Mouse (Mus musculus): ENCODE results near the gene Slc35e2. TPM values are rescaled to one million over a fixed set of nuclear protein-coding genes. Genes with fewer than 3 reads are reported as not detected.
A peak's percentile ranks its signal among the peaks of the same experiment; 100 is the strongest.

Gene Slc35e2
- total RNA-seq, 2 experiments from 2014 or later: 25.2 to 26.7 TPM

DNA sequence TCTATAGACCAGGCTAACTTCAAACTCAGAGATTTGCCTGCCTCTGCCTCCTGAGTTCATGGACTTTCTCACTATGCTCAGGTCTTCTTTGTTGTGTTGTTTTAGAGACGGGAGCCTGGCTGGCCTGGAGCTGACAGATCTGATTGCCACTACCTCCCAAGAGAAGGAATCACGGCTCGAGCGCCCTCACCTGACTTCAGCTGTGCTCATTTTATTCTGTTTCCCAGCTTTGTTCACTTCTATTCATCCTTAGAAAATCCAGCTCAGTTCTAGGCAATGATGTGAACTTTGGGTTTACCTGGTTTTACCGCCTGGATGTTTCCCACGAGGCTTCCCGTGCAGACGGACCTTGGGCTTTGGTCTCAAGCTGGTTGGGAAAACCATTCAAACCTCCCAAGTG lies 25.7 kb upstream of the Slc35e2 start:
- DNase-seq: no peak

DNA sequence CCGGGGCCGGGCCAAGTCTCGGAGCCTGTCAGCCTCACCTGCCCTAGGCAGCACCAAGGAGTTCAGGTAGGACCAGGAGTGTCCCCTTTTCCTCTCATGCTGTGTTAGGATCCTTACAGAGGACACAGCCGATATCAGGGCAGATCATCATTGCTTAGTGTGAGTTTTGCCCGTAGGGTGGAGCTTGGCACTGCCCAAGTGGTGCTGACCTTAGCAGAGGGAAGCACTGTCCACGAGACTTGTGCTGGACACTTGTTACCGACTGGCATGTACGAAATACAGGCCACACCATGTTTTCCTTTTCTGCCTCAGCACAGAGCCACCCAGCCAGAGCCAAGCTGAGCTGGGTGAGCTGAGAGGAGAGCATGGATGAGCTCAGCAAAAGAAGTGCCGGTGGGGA lies 24.1 kb upstream of the Slc35e2 start:
- DNase-seq: peak; percentile 76

DNA sequence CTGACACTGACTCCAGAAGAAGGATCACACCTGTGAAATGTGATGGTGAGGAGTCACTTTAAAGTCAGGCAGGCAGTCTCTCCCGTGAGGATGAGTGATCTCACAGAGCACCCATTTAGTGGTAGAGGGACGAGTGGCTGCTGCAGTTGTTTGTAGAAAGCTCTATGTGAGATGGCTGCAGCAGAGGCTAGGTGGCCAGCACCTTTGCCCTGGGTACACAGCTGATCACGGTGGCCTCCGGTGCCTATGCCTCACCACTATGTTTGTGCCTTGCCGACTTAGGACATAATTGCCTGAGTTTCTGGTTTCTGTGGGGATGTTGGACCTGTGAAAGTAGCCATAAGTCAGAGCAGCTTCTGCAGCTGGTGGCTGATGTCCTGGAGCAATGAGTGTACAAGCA lies 23.5 kb upstream of the Slc35e2 start:
- DNase-seq: no peak

DNA sequence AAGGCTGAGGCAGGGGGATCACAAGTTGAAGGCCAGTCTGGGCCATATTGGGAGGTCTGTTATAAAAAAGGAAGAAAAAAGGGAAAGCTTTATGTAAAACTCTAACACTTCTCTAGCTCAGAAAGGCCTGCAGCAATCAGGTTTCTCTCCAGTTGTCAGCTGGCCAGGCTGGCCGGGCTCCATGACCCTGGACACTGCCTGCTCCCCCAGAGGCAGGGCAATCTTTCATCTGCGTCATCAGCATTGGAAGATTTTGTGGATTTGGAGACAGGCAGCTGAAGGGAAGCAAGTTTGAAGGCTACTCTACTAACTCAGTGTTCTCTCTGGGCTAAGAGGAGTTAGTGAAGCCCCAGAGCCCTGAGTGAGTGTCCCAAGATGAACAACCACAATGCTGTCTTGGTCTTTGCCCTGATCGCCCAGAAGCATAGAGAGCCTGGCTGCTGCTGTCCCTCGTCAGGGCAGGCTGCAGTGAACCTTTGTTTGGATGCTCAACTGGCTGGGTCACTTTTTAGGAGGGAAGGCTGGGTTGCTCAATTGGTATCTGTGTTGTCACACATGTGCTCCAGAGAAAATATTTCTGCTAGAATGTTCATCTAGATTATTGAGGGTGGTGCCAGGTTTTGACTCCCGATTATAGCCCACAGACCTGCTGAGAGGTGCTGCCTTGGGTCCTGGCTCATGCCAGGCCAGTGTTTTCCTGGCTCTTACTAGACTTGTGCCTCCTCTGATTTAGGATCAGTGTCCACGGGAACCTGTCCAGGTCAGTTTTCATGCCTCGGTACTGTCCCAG lies 22.7 kb upstream of the Slc35e2 start:
- DNase-seq: peak; percentile 94

DNA sequence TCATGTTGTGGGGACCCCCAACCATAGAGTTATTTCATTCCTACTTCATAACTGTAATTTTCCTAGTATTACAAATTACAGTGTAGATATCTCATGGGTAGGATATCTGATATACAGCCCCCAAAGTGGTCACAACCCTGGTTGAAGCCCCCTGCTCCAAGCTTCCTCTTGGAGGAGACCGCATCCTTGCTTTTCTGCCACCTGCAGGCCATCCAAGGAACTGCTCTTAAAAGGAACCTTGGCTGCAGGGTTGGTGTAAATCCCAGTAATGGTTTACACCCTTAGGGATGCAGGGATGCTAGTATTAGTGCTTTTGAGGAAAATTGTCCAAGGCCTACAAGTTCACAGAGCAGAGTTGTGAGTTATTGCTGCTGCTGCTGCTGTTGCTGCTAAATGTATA lies 20.8 kb upstream of the Slc35e2 start:
- DNase-seq: peak; percentile 79

DNA sequence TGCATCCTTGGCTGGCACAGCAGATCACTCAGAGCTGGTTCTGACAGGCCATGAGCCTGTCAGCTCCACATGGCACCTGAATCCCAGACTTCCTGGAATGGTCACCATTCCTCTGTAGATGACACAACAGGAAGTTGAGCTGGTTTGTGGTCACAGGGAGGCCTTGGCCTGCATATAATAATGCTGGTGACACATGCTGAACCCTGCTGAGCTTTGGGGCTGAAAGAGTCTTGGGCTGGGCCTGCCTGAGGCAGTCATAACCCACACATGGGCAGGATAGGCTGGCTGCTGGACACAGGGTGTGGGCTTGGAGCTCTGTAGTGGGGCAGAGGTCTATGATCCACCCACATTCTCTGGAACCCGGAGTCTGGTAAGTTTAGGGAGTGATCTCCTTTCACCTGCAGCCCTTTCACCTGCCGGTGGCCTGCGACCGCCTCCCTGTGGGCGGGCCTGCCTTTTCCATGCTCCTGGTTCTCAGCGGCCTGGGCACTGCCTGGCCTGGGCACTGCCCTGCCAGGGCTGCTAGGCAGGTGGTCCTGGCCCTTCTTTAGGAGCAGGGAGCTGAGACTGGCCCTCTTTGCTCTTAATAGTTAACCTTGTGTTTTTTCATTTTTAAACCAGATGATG lies 18.8 kb upstream of the Slc35e2 start:
- peak; percentile 55 for DNase-seq

DNA sequence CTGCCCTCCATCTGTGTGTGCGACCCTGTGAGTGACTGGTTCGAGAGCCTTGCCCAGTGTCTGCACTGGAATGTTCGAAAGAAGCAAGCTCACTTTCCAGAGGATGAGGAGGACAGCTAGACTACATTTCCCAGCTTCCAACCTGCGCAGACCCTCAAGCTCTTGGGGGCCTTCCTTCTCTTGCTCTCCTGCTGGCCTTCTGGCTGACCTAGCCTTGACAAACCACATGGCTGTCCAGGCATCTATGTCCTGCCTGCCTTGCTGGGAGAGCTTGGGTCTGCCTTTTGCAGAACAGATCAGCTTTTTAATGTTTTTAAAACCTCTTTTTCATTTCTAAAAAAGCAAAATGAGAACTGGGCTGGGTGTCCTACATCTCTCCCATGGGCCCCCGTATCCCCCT lies 11.9 kb upstream of the Slc35e2 start:
- DNase-seq: no peak

DNA sequence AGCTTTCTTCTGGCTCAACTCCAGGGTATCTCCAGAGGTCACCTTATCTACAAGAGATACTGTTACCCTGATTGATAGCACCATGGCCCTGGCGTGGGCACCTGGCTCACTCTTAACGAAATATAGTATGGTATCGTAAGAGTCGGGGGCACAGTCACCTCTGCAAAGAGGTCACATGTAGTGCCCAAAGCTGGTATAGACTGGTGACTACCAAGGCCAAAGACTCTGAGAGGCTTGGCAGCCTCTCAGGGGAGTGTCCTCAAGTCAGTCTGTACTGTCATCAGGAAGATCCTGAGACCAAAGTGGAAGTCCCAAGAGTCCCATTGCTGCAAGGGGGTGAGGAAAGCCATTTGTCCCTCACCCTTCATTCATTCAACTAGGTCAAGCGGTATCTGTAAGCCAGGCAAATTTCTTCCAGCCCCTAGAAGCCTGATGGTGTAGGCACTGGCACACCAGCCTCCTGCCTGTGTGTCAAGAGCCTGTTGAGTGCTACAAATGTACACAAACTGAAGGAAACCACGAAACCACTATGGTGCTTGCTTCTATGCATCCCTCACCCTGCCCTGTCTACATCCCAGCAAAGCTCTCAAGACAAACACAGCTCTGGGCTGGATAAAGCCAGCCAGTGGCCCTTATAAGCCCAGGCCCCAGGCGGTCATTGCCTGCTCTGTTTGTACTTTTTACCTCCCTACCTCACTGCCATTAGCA lies 10.1 kb upstream of the Slc35e2 start:
- DNase-seq: no peak

DNA sequence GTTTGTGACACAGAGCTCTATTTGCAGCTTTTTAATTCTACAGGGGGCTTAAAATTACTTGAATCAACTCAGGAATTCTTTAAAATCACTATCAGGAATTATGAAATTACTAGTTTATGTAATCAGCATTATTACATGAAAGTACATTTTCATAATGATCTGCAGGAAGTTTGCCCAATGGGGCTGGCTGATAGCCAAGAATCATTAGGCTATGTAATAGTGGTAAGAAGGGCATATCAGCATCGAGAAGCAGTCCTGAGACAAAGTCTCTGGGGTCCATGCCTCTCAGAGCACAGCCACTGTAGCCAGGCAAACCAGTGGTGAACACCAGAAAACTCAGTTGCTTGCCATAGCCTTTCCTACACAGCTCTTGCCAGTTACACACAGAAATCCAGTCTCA lies 7.4 kb upstream of the Slc35e2 start:
- peak; percentile 56 for DNase-seq

DNA sequence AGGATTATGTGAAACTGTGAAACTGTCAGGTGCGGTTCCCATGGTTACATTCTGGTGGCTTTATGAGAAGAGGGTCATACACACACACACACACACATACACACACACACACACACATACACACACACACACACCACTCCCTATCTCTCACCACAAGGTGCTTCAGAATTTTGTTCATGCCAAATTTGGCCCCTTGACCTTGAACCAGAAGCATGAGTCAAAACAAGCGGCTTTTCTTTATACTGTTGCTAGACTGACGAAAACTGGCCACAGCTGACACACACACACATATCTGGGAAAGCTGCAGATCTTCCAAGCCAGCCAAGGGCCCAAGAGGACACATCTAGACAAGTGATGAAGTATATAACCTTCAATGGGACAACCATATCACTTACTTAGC lies 5.4 kb upstream of the Slc35e2 start:
- peak; percentile 51 for DNase-seq

DNA sequence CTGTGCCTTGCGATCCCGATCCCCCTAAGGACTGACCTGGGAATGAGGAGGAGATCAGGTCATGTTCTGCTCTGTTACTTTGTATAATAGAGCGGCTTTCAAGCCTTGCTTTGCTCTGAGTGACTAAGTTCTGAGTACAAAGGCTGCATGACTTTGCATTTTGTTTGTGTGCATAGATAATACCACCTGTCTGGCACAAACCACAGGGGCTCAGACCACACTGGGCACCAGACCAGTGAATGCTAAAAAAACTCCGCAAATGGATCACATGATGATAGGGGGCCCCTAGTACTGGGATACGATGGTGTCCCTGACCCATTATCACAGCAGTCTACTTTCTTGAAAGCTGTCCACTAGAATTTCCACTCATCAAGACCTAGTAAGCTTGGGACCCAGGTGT lies 4.6 kb upstream of the Slc35e2 start:
- DNase-seq: no peak

DNA sequence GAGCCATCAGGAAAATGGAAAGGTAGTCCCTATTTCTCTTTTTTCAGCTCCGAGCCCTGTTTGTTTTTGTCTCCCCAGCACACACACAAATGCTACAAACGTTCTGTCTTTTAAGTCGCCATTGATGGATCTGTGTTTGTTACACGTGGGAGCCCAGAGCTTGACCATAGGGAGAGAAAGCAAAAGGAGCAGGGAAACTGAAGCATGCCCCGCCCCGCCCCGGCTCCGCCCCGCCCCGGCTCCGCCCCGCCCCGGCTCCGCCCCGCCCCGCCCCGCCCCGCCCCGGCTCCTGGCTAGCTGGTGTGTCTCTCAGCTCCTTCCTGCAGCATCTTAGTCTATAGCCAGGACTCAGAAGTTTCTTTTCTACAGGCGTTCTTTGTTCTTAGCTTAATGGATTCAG lies 2.7 kb upstream of the Slc35e2 start:
- no peak for DNase-seq

DNA sequence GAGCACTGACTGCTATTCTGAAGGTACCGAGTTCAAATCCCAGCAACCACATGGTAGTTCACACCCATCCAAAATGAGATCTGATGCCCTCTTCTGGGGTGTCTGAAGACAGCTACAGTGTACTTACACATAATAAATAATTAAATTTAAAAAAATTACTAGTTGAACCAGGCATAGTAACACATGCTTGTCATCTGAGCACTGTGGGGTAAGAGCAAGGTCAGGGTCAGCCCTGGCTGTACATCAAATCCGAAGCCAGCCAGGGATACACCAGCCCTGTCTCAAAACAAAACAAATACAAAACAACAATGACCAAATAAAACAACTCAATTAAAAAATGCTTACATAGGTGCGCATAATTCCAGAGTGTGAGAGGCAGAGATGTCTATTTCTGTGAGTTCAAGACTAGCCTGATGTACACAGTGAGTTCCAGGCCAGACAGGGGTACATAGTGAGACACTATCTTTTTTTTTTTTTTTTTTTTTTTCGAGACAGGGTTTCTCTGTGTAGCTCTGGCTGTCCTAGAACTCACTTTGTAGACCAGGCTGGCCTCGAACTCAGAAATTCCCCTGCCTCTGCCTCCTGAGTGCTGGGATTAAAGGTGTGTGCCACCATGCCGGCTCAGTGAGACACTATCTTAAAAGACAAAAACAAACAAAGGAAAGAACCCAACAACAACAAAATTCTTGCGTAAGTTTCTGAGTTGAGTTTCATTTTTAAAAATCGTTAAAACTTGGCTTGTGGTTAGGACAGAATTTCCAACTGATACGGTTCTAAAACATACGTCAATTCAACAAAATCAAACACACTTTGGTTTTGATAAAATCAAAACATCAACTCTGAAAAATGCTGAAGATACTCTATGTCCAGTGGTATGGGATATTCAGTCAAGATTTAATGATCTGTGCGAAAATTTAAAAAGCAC lies 1.1 kb upstream of the Slc35e2 start:
- peak; percentile 55 for DNase-seq

DNA sequence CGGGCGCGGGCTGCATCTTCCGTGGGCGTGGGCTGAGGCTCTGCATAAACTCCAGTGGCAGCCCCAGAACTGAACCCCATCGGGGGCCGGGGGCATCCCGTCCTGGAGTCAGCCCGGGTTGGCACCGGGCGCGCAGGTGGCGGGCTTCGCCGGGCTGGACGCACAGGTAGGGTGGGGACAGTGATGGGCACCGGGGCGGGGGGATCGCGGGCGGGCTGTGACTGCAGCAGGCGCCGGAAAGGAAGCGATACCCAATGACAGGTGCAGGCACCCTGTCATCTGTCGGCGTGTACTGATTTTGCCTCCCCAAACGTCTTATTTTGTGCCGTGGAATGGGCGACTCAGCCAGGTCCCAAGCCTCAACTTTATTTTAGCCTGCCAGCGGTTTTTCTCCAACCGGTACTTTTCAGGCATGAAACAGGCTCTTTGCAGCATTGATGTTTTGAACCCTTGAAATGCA lies 811 bp downstream of the Slc35e2 start:
- no peak for DNase-seq

DNA sequence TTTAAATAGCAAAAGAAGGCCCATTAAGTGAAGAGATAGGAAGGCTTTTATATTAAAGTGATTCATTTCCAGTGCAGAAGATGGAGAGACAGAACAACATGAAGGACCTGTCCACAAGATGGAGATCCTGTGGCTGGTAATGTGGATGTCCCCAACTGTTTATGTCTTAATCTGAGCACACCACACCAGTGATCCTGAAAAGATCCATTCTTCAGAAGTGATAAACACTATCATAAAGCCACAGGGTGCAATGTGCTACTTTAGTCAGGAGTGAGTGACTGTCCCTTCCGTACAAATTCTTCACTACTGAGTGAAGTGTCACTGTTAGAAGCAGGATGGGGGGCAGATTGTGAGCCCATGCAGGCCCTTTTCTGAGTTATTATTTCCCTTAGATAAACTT lies 1.5 kb downstream of the Slc35e2 start:
- DNase-seq: no peak

DNA sequence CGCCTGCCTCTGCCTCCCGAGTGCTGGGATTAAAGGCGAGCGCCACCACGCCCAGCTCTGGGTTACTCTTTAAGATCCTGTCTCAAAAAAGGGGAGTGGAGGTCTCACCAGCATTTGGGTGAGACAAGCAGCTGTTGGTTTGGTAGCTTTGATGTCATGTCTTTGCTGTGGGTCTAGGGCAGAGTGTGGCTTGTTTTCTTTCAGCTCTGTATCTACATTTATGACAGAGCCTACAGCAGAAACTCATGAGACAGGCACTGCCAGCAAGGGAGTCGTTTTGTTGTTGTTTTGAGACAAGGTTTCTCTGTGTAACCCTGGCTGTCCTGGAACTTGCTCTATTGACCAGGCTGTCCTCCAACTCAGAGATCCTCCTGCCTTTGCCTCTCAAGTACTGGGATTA lies 2.6 kb downstream of the Slc35e2 start:
- DNase-seq: no peak

DNA sequence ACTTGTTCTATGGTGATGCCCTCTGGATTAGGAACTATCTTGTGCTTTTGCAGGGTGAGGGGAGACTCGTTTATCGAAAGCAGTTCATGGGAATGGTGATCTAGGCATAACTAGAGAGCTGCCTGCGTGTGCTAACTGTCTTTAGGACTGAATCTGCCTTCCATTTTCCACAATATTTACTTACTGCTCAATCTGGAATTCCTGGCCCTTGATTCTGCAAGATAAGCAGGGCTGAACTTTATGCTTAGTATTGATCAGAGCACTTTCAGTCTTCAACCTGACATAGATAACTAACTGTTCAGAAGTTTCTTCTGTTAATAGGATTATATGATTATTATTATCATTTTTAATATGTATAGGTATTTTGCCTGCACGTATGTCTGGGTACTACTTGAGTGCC lies 3.9 kb downstream of the Slc35e2 start:
- no peak for DNase-seq

DNA sequence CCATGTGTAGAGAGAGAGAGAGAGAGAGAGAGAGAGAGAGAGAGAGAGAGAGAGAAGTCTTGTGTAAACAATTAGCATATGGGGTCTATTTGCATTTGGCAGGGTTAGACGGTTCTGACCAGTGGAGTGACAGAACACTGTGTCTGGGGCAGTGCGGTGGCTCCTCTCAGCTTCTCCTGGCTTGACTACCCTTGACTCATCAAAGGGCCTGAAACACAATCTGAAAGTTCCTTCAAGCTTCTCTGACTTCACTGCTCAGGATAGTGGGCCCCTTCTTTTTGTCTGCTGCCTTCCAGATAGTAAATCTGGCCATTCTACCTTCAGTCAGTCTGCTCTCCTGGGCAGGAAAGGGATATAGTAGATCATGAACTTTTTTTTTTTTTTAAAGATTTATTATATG lies 5.6 kb downstream of the Slc35e2 start:
- DNase-seq: no peak

DNA sequence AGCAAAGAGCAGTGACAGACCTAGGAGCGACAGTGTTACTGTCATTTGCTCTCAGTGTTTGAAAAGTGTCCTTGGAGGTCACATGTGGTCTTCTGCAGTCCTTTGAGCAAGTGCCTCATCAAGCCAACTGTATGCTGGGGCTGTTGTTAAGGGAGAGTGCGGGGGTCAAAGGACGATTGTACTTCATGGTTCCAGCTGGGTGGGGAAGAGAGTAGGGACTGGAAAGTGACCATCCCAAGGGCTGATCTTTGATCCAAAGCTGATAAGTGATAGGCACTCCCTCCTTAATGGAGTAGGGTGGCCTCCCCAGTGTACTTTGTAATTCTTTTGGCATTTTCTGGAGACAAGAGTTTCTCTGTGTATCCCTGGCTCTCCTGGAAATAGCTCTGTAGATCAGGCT lies 10.6 kb downstream of the Slc35e2 start:
- DNase-seq: no peak

DNA sequence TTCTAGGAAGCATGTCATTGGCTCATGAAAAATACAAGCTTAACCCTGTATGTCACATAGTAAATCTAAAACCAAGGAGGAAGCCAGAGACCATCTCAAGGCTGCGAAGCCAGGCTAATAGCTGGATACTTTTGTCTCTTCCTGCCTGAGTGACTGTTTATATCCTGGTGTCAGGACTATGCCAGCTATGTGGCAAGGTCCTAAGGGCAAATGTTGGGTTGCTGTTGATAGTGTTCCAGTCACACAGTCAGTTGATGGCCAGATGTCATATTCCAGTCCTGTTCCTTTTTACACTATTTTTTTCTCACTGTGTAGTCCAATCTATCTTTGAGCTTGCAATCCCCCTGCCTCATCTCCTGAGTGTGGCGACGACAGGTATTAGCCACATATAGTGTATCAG lies 12.0 kb downstream of the Slc35e2 start:
- no peak for DNase-seq

DNA sequence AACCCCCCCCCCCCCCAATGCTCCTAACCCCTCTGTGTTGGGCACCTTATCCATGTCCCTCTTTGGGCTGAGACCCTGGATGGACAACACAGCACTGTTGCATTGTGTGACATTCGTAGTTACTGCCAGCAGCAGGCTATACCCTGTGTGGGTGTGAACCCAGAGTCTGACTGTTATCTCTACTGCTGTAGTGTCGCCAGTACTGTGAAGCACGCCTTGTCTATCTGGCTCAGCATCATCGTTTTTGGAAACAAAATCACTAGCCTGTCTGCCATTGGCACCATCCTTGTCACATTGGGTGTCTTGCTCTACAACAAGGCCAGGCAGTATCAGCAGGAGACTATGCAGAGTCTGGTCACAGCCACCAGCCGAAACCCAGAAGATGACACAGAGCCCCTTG lies 17.1 kb downstream of the Slc35e2 start:
- no peak for DNase-seq
